Mouse (Mus musculus) MEL (cell line): ENCODE results near the gene Tgfbr3.

Source experiments
- CHD2 ChIP-seq: IDR thresholded peaks from 2 replicates; pipeline ENCODE4 v1.6.1; 2011; ENCODE audit warnings: low read length, improper control_type of control experiment
- CTCF ChIP-seq, 3 experiments: IDR thresholded peaks in 2 of 3; conservative IDR thresholded peaks in 1 of 3; 2 replicates each; pipeline ENCODE4 v1.5.1; 2011 to 2012; ENCODE audit warnings: low read length in 3 of 3, low read depth in 2 of 3, mild to moderate bottlenecking in 2 of 3, improper control_type of control experiment in 1 of 3, inconsistent platforms in 1 of 3, mixed read lengths in 1 of 3, moderate library complexity in 1 of 3; ENCODE audit not compliant: control insufficient read depth in 1 of 3, insufficient read depth in 1 of 3, poor library complexity in 1 of 3, severe bottlenecking in 1 of 3
- E2F4 ChIP-seq: IDR thresholded peaks from 2 replicates; pipeline ENCODE4 v1.6.1; 2011; ENCODE audit warnings: low read depth, low read length, improper control_type of control experiment, borderline replicate concordance
- EP300 ChIP-seq, 2 experiments: IDR thresholded peaks; 2 replicates each; pipeline ENCODE4 v1.6.1; 2011; ENCODE audit warnings: improper control_type of control experiment in 2 of 2, low read length in 2 of 2, low read depth in 1 of 2, mild to moderate bottlenecking in 1 of 2
- GATA1 ChIP-seq: IDR thresholded peaks from 2 replicates; pipeline ENCODE4 v1.6.1; 2011; ENCODE audit warnings: low read depth, low read length, improper control_type of control experiment
- HCFC1 ChIP-seq: IDR thresholded peaks from 2 replicates; pipeline ENCODE4 v1.6.1; 2012; ENCODE audit warnings: low read depth, mild to moderate bottlenecking, inconsistent platforms, low read length, improper control_type of control experiment, moderate library complexity
- MAX ChIP-seq: IDR thresholded peaks from 2 replicates; pipeline ENCODE4 v1.6.1; 2011; ENCODE audit warnings: low read length, improper control_type of control experiment
- MEF2A ChIP-seq: IDR thresholded peaks from 2 replicates; pipeline ENCODE4 v1.6.1; 2014; ENCODE audit warnings: low read depth, mild to moderate bottlenecking, inconsistent platforms, low read length, improper control_type of control experiment; ENCODE audit not compliant: poor library complexity, insufficient replicate concordance, severe bottlenecking; ENCODE audit errors: extremely low read depth
- POLR2A ChIP-seq, 2 experiments: IDR thresholded peaks; 2 replicates each; pipeline ENCODE4 v1.6.1; 2011 to 2012; ENCODE audit warnings: low read length in 2 of 2, mild to moderate bottlenecking in 2 of 2, control low read depth in 1 of 2, improper control_type of control experiment in 1 of 2, low read depth in 1 of 2, moderate library complexity in 1 of 2; ENCODE audit not compliant: control insufficient read depth in 1 of 2, insufficient read depth in 1 of 2, poor library complexity in 1 of 2
- TAL1 ChIP-seq: IDR thresholded peaks from 2 replicates; pipeline ENCODE4 v1.6.1; 2012; ENCODE audit warnings: mild to moderate bottlenecking, inconsistent platforms, low read length, moderate library complexity, mixed read lengths
- USF1 ChIP-seq: IDR thresholded peaks from 2 replicates; pipeline ENCODE4 v1.6.1; 2014; ENCODE audit warnings: low read depth, mild to moderate bottlenecking, inconsistent platforms, low read length, improper control_type of control experiment, moderate library complexity
- ZMIZ1 ChIP-seq: IDR thresholded peaks from 2 replicates; pipeline ENCODE4 v1.6.1; 2012; ENCODE audit warnings: low read depth, mild to moderate bottlenecking, inconsistent platforms, low read length, improper control_type of control experiment, moderate library complexity
- ZNF384 ChIP-seq: IDR thresholded peaks from 2 replicates; pipeline ENCODE4 v1.6.1; 2012; ENCODE audit warnings: low read depth, mild to moderate bottlenecking, inconsistent platforms, low read length, improper control_type of control experiment

- TF ChIP-seq POLR2A (IDR thresholded peaks at IDR 0.05; ENCODE audit: control insufficient read depth in 1 of 2, insufficient read depth in 1 of 2, low read depth in 1 of 2, low read length in 2 of 2, poor library complexity in 1 of 2) (peak; percentile 34 to 82; a peak in 2 of 4 replicates), GATA1 (no peak), ZNF384 (no peak), EP300 (IDR thresholded peaks at IDR 0.05; ENCODE audit: low read depth in 1 of 2, low read length in 2 of 2) (0 out of 4 replicates have a peak, but pooled peaks of 1 of the 2 experiments have one; percentile 24), CTCF (IDR thresholded peaks at IDR 0.05 in 2 of 3, conservative IDR thresholded peaks at IDR 0.05 in 1 of 3; ENCODE audit: control insufficient read depth in 1 of 3, insufficient read depth in 1 of 3, low read depth in 2 of 3, low read length in 3 of 3, poor library complexity in 1 of 3, severe bottlenecking in 1 of 3) (no peak), MEF2A (no peak), HCFC1 (peak; percentile 63), TAL1 (no peak), ZMIZ1 (0 out of 2 replicates have a peak, but pooled peaks have one; percentile 45), CHD2 (no peak; the same call in 1 of the 2 replicates), USF1 (peak; percentile 98), E2F4 (no peak), MAX (peak; percentile 97)
These were observed 41.5 kb upstream of the Tgfbr3 start, which contains the start of gene Brdt for GRCm38 (mm10) chr5:107330916-107331421.
